Mouse (Mus musculus): ENCODE measurements around the gene Dynlt1f.
A peak's percentile ranks its signal among the peaks of the same experiment; 100 is the strongest.
"Not testable (repeated sequence)": the region's sequence is repeated elsewhere in the genome, so short reads cannot be mapped to it uniquely, and the experiment has no call there.

The Dynlt1f gene

DNA sequence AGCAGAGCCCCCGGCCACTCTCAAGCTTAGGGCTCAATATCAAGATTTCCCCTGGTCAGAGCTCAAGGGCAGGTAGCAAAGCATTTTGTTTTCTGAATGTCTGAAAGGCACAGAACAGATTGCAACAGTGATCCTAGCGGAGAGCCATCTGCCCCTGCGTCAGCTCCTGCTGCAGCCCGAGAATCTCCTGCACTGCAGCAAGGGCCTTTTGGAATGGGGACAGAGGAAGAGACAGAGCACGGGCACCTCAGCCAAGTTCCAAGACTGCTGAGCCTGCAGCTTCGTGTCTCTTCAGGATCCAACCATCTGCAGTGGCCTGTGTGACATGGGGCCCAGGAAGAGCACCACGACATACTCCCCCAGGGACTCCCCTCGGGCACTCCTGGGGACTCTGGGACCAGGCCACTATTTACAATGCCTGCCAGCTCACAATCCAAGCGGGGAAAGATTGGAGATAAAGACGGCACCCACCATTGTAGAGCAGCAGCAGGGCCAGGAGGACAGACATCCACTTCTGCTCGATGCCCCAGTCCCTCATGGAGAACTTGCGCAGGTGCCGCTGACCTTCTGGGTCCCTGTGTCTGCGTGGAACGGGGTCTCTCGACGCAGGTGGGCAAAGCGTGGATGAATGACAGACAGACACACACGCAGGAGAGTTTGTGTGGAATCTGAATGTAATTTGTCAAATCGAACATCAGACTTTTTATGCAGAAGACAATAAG, 34.8 kb downstream of the Dynlt1f start:
- peak; percentile 55 for DNase-seq

DNA sequence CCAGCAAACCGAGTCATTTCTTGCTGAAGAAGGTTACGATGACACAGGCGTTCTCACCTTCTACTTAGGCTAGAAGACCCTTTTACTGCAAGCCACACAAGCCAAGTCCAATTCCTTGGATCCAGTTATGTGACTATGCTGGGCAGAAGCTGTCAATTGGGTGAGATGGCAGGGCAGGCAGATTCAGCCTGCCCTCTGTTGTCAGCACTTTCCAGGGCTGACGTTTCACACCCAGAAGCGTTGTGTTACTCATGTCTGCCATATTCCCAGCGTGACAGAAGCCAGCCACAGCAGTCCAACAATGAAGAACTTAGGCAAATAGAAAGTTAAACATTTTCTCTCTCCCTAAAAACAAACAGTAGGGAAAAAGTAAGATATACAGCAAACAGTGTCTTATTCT, 35.7 kb downstream of the Dynlt1f start:
- DNase-seq, result not testable (repeated sequence)

DNA sequence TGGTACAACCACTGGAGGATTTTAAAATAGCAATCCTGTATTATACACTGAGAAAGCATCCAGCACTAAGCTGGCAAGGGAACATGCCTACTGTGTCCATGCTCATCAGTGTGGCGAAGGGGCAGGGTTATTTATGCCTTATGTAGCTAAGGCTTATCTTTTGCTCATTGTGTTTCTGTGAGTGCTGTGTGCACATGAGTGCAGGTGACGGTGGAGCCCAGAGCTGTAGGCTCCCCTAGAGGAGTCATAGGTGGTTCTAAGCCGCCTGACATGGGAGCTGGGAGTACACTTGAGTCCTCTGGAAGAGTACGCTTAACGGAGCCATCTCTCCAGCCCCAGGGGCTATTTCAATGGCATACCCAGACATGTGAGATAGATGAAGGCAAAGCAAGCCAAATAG, 36.4 kb downstream of the Dynlt1f start:
- DNase-seq, result not testable (repeated sequence)

DNA sequence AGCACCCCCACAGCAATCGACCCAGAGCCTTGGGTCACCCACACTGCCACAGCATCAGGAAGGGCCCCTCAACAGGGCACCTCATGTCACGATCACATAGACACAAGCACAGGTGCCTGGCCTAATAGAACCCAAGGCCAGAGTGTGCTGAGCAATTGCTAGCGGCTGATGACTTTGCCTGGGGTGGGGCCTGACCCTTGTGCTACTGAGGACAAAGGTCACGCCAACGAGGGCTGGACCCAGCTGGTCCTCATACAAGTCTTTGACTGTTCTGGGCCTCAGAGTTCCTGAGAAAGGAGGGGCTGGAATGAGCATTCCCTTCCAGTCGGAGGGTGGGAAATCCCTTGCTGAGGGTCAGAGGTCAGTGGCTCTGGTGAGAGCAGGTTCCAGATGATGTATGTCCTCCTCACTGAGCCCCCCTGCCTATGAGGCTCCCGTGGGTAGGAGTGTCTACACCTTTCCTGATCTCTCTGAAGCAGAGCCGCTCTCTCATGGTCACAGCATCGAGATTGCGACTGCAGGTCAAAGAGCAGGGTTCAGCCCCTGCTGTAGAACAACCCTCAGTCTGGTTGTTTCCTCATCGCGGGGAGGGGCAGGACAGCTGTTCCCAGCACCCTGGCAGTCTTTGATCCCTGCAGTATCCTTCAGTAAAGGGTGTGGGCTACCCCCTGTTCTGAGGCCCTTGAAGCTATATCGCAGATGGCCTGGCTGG, 37.9 kb downstream of the Dynlt1f start:
- DNase-seq, result not testable (repeated sequence)

- DNase-seq, result not testable (repeated sequence)
Observed at GRCm38 (mm10) chr17:6616731-6617130, 39.0 kb downstream of the Dynlt1f start.

DNA sequence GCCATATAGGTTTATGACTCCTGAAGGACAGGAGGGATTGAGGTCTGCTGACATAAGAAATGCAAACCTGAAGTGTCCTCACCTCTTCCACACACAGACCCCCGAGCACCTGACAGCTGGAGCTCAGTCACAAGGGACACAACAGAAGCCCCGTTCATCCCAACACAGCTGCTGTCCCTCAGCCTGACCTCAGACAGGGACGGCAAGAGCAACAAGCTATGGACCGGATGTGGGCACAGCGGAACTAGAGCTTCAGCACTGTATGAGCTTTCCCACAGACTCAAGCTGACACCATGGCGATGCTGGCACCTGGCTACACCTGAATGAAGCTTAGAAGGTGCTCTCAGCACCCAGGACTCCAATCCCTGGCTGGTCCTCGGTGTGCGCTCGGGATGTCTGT, 41.4 kb downstream of the Dynlt1f start:
- not testable (repeated sequence) for DNase-seq

GRCm38 (mm10) chr17:6613524-6613923, 42.2 kb downstream of the Dynlt1f start:
- DNase-seq, result not testable (repeated sequence)

- DNase-seq, result not testable (repeated sequence)
Observed at GRCm38 (mm10) chr17:6605347-6605746, 50.4 kb downstream of the Dynlt1f start.

DNA sequence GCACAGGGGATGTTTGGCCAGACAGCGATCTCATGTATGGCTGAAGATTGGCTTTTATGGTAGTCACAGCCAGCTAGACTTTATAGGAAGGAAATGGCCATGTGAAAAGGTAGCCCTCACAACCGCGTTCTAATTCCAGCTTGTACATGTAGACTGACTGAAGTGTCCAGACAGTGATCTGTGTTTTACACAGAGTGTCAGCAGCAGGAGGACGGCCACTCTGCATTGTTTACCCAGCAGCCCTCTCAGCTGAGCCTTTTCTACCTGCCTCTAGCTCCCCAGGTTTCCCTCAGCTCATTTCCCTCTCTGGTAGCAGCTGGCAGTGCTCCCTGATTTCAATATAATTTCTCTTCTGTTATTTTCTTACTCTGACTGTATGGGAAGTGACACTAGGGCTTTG, 53.5 kb downstream of the Dynlt1f start:
- not testable (repeated sequence) for DNase-seq

GRCm38 (mm10) chr17:6601204-6601911, 54.3 kb downstream of the Dynlt1f start, which contains the start of gene Dynlt1c:
Gene Dynlt1c, plus strand, starts transcription at chr17:6601671.
- peak; percentile 64 for DNase-seq

DNA sequence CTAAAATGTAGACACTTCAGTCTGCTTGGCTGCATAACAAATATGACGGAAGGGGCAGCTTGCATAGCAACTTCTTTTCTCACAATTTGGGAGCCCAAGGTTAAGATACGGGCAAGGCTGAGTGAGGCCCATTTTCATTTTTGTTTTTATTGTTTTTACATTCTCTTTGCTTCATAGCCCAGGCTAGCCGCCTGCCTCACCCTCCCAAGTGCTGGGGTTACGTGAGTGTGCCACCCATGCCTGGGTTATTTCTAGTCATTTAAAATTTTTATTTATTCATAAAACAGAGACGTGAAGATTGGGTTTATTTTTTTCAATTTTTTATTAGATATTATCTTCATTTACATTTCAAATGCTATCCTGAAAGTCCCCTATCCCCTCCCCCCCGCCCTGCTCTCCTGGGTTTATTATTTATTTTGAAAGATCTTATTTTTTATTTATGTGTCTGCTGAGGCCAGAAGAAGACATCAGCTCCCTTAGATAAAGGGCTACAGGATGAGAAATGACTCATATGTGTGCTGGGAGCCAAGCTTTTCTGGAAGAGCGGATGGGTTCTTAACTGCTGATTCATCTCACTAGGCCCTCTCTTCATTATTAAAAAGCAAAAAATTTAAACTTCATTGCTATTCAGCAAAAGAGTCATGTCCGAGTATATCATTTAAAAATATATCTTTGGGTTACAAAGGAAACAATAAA, 55.3 kb downstream of the Dynlt1f start:
- DNase-seq, result not testable (repeated sequence)

DNA sequence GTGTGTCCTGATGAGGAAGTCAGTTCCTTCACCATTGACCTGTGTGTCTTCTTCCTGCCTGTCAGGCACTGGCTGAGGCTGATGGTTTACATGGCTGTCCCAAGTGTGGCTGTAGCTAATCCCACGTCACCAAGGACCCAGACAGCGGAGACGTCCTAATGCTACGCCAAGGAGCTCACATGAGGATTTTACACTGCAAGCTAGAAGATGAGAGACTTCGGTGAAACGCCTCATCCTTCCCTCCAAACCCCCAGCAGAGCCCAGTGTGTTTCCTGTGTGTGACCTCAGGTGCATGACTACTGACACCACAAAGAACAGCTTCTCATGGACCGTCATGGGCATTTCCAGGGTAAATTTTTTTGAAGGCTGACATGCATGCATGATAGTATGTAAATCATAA, 57.3 kb downstream of the Dynlt1f start:
- DNase-seq, result not testable (repeated sequence)

All from cerebellum, adult 8-10 months (tissue).